Mouse (Mus musculus) lung, postnatal 0 days (tissue): Measurements from ENCODE around the gene Enkur.

Experiments
- CTCF ChIP-seq: IDR thresholded peaks from 2 replicates; pipeline ENCODE4 v1.5.1; 2016; ENCODE audit warnings: antibody characterized with exemption, mild to moderate bottlenecking
- EP300 ChIP-seq: IDR thresholded peaks from 2 replicates; pipeline ENCODE4 v1.6.1; 2016; ENCODE audit warnings: antibody characterized with exemption, mild to moderate bottlenecking, control low read depth

GRCm38 (mm10) chr2:21146486-21146885, 58.7 kb downstream of the Enkur start:
- TF ChIP-seq CTCF (no peak), EP300 (no peak)
